Mouse (Mus musculus) ovary, adult 18-20 months (tissue): ENCODE data around the gene Egln3.

Source experiments
- DNase-seq: peaks from one replicate; pipeline ENCODE4 v3.0.0; 2022; ENCODE audit warnings: low spot score, mixed read lengths

The Egln3 gene

DNA sequence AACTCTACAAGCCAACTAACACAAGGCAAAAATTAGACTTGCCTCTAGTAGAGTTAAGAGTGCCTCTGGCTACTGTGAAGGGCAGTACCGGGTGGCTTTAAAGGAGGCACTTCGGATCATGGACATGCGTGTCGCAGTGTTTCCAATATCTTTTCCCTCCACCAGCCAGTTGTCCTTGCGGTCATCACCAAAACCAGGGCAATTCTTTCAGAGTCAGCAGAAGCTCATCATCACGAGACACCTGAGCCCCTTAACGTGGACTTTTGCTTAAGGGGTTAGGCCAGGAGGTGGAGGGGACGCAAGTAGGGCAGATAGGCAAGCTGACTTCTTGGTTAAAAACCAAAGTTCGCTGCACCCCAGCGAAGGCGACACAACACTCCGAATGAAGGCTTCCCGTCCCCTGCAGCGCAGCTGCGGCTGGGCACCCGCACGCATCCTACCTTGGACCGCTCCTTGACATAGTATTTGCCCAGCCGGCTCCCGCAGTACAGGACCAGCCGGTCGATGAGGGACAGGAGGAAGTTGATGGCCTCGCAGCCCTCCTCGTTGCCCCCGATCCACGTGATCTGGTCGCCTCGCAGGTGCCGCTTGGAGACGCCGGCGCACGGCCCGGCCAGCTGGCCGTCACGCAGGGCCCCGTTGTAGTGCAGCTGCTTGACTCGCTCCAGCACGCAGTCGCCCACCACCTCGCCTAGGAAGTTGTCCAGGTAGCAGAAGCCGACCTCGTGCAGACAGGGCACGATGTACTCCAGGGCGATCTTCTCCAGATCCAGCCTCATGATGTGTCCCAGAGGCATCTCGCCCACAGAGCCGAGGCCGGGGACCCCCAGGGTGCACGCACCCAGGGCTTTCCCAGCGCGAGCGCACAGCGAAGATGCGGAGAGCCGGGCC is 650 bp downstream of the Egln3 start:
- DNase-seq, result no peak

DNA sequence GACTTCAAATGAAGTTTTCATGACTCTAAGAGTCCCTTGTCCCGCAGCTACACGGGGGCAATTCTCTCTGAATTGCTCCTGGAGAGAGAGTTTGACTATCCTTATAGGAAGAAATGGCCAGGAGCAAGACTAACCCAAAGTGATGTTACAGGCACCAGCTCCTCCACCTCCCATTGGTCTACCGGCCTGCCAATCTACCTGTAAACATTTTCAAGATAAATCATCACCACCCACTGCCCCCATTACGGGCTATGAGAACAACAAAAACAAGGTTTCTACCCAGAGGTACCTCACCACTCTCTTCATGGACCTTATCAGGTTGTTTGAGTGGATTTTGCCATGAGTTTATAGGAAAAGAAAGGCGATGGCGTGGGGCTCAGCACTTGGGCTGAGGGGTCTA is 1.4 kb downstream of the Egln3 start:
- DNase-seq, result no peak

DNA sequence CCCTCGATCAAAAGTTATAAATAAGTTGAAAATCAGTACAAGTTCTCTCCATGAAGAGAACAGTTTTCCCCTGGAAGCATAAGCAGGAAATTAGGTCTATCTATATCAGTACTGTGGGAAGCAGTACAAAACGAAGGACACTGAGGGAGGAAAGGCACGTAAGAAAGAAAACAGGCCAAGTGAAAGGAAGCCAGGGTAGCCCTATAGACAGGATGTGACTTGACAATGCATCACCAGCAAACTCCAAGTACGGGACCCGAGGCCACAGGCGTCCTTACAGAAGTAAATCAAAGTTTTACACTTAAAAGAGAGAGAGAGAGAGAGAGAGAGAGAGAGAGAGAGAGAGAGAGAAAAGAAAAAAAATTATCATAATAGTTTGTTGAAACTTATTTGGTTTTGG is 2.8 kb downstream of the Egln3 start:
- DNase-seq, result no peak

DNA sequence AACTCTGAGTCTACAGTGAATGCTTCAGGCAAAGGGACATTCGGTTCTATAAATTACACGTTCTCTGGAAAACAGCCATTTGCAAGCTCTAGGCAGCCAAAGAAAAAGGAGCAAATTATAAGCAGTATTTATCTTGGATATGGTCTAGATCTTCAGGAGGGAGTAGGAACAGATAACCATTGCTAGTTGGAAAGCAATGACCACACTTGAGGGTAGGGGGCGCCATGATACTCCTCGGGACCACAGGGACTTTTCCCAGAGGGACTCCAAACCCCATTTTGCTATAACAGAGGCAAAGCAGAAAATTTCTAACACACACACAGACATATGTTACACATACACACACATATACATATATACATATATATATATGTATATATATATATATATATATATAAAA is 3.5 kb downstream of the Egln3 start:
- DNase-seq, result no peak

DNA sequence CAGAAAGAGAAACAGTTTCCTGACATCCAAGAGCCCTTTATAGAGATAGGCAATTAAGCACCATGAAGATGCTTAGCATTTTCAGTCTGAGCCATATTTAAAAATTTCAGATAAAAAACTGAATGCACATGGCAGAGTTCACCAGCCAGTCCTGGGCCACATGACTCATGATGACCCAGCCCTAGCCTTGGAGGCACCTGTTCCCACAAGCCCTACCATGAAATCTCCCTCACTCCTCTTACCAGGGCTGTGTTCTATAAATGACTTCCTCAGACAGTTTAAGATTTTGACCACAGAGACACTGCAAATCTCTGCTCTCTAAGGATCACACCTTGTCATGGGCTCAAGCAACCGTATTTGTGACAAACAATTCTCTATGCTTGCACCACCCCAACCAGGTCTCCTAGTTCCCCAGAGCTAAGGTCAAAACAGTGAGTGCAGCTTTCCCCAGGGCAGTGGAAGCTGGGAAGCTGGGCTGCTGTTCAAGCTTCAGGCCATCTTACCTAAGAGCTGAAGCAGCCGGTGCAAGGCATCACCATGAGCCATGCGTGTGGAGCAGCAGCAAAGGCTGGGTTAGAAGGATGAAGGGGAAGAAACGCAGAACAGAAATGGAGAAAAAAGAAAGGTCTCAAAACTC is 5.3 kb downstream of the Egln3 start:
- no peak for DNase-seq

DNA sequence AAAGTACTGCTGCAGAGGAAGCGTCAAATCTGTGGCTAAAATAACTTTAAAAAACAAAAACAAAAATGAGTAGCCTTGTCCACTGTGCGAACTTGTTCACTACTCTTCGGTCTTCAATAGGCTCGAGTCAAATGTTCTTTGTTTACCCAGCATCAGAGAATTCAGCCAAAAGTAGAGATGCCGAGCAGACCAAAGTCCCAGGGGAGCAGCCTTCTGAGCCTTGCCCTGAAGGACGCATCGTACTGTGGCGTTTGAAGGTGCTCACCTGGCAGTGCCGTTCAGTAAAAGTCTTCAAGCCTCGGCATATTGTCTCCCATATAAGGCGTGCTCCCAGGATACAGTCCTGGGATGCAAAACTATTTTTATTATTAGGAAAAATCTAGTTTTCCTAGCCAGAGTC is 5.8 kb downstream of the Egln3 start:
- no peak for DNase-seq

DNA sequence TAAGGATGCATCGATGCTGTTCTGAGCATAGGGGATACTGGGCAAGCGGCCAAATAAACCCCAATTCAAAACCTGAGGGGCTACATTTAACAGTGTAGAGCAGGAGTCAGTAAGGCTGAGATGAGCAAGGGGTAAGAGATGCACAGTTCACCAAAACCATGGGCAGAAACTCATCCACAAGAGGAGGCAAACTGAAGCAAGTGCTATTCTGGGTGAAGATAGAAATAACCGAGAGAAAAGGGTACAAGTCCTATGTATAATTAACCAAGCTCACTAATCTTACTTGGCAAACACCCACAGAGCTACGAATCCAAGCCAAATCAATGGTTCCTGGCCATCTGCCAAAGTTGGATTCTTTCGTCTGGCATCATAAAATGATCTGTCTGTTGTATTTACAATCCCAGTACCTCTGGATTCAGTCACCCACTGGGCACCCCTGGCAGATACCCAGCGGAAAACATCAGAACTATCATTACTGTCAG is 6.3 kb downstream of the Egln3 start:
- no peak for DNase-seq

DNA sequence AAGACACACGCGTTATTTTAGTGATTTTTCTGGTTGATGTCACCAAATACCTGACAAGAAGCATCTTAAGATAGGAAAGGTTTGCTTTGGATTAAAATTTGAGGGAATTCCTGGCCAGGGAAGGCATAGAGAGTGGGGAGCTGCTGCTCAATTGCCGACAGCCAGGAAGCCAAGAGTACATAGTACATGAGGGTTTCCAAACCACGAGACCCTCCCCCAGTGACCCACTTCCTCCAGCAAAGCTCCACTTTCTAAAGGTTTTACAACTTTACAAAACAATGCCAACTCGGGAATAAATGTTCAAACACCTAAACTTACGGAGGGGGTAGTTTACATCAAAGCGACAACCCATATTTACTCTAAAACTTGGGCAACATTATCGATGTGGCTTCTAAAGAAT is 6.8 kb downstream of the Egln3 start:
- DNase-seq, result no peak

DNA sequence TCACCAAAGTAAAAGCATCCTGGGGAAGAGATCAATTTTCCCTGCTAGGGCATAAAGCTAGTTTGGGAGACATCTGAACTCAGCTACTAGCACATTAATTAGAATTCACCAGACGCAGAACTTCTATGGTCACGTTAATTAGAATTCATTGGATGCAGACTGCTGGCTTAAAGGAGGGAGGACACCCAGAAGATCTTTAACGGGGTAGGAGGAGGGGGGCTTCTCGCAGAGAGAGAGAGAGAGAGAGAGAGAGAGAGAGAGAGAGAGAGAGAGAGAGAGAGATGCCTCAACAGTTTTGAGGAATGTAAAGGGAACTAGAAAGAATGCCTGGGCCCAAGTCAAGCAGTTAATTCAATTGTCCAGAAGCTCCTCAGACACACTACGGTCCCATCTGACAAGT is 9.5 kb downstream of the Egln3 start:
- DNase-seq, result no peak

DNA sequence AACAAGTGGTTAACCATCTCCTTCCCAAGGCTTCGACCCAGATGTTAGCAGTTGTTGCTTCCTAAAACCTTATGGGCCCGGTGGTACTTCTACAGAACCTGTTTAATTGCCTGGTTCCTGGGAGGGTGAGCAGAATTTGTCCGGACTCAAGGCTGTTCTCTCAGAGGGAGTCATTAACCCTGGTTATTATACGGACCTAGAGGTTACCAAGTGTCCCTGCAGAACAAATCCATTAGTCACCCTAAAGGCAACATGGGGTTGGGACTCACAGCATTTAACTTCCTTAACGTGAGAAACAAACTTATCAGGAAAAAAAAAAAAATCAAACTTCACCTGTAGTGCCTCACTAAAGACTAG is 11.4 kb downstream of the Egln3 start:
- DNase-seq, result no peak

DNA sequence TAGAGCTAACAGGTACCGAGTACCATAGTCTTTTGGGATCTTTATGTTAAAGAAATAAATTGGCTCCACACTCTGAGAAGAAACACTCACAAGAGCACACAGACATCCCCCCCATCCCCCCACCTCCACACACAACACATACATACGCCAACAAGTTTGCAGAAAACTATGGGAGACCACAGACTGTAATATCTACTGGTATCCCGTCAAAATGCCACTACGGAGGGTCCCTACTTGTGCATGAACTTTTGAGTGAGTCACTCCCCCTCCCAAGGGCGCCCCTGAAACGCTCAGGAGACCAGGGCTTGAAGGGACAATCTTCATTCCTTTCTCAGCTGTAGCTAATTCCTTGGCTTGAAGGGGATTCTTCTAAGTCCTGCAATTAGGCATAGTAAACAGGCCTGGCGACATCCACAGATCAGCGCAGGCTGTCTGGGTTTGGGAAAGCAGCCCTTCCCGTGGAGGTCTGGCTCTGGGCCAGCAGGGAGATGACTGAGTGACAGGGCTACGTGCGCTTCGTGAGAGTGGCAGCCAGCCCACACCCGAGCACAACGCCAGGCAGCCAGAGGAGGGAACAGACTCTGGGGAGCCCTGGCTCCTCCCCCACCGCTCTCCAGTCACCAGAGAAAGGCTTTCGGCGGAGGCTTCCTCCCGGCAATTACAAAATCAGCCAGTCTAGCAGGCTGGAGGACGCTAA is 11.9 kb downstream of the Egln3 start:
- peak; percentile 71 for DNase-seq

DNA sequence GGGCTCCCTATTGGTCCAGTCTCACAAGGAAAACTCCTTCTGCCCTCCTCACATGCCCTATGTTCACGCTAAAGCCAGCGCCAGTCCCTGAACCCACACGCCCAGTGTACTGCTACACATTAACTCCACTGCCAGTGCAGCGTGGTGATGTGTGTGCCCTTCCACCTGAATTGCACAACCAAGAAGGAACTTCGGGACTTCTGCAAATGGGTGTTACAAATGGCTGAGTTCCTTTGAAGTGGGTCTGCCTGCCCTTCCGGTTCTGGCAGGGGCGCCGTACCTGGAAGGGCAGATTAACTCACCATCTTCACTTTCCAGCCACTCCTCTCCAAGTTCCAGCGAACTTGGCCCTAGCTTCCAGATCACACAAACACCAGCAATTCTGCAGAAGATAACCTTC is 12.5 kb downstream of the Egln3 start:
- no peak for DNase-seq

DNA sequence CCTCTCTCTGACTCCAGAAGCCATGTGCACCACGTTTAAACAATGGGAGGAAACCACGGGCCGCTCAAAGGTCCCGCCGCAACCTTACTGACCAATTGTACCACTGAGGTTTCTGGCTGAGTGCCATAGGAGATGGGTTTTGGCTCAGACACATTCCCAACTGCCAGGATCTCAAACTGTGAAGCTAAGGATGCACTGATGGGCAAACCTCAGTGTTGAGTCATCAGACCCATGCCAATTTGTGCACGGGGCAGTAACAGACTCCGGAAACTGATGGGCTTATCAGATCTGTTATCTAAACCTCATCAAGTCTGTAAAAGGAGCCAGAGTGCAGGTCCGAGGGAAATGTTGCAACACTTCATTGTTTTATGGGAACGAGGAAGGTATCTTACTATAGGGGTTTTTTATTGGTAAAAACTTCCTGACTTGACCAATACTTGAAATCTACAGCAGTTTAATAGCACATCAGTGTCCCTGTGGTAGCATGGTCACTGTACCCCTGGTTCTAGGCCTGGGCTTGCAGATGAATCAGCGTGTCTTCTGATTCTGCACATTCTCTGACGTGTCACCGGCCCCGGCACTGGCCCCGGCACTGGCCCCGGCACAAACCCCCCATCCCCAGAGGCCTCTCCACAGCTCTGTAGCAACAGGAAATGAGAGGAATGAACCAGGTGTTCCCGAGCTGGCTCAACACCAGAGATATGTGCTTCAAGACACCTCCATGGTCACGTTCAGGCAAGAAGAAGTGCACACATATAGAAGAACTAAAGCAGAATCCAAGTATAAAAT is 15.7 kb downstream of the Egln3 start:
- no peak for DNase-seq

DNA sequence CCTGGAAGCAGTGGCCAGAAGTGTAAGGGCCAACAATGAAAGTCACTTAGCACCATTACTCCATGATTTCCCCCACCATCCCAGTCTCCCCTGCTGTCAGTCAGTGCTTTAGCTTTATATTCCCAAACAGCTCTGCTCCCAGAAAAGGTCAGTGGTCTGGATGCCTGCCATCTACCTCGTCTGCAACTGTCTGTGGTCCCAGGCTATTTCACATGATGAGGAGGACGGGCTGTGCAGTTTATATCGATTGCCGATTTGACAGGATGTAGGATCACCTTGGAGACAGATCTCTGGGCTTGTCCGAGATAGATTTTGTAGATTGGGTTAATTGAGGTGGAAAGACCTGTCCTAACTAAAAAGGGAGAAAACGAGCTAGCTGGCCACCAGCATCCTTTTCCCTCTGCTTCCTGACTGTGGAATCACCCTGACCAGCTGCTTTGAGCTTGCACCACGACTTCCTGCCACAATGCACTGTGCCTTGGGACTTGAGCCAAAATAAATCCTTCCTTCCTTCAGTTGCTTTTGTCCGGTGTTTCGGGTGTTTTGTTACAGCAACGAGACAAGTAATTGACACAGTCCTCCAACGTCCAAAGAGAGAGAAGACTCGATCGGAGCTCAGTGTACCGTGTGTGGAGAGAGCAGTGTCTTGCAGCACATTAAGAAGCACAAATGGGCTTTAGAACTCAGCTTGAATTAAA is 16.6 kb downstream of the Egln3 start:
- DNase-seq, result no peak

DNA sequence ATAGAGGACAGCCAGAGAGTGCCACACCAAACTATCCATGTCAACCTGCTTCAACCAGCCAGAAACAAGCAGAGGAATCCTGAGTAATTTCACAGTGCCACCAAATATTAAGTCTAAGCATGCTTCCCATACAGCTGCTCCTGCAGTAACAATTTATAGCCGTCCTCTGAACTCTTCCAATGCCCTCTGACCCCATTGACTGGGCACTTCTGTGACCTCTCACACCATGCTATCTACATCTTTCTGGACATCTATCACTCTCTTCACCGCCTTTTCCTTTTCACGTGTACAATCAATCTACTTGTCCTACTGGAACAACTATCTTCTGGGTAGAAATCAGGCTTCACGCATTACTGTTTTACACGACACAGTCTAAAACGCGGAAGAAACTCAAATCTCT is 19.4 kb downstream of the Egln3 start:
- no peak for DNase-seq

DNA sequence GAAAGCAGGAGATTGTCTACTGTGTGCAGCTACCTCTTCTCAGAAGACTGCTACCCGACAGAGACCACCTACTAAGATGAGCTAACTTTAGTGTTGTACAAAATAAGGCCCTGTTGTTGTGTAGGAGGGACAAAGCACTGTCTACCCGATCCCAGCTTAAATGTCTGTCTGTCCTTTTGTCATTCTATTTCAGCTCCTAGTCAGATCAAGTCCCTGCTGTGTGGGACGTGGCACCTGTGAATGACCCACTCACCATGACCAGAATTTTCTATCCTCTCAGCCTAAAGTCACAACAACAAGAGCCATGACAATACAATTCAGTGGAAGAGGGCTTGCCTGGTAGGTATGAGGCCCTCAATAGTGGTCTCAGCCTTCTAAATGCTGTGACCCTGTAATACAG is 25.3 kb downstream of the Egln3 start:
- no peak for DNase-seq

DNA sequence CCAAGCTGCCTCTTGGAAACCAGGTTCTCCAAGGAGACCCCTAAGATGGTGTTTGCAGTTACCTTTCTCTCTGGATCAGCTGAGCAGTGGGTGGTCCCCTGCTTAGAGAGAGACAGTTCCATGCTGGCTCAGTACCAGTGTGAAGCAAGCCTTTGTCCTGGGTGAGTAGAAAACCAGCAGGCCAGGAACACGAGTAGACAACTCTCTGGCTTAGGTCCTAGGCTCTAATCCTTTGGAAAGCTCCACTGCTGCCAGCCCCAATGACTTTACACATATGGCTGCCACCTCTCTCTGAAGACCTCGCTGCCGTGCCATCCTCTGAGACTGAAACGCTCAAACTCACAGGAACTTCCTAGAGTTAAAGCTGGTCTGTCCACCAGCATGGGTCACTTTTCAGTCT is 34.9 kb downstream of the Egln3 start:
- no peak for DNase-seq

DNA sequence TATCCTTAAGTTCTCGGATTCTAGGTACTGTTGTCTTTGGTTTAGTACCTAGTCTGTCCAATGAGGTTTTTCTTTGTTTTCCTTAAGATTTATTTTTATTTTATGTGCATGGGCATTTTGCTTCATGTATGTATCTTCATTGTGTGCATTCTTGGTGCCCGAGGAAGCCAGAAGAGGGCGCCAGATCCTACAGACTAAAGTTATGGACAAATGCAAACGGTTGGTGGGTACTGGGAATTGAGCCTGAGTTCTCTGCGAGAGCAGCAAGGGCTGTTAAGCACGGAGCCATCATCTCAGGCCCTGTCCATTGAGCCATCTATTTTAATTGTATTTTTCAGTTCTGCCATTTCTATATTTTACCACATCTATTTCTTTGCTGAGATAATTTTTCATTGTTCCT is 35.9 kb downstream of the Egln3 start:
- DNase-seq, result no peak

DNA sequence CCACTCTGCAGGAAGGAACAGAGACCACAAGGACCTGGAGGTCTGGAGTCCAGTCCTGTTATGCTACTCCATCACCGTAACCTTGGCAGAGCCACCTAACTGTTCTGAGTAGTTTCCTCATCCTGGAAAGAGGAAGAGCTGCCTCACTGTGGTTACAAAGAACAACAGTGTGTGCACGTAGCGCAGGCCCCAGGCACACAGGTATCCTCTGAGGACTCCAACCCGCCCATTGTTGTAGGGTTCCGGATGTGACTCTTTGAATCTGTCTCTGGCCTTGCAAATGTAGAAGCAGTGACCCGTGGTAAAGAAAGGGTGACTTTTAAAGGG is 39.0 kb downstream of the Egln3 start:
- DNase-seq, result no peak

DNA sequence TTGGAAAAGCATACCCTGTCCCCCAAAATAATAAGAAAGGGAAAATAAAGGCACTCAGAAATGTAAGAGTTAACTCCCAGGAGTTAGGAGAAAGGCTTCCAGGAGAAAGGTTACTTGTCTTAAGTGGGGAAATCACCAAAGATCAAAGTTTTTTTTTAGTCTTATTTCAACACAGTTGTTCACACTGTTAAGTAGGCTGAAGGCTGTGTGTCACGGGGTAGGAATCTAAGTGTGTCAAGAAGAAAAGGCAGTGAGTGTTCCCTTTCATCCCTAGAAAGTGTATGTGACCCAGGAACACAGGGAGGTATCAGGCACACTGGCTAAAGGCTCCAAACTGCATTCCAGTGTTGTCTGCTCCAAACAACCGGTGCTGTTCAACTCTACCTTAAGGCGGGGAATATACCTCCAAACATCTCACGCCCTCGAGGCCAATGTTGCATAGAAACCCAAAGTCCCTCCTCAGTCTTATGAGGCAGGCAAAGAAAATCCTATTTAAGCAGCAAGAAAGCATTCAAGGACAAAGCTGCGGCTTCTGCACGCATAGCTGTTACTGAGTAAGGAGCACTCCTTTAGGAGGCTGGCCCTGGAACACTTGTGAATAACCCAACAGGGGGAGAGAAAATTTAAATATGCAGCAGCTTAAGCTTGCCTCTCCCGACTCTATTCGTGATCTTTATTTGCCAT is 39.5 kb downstream of the Egln3 start:
- no peak for DNase-seq

DNA sequence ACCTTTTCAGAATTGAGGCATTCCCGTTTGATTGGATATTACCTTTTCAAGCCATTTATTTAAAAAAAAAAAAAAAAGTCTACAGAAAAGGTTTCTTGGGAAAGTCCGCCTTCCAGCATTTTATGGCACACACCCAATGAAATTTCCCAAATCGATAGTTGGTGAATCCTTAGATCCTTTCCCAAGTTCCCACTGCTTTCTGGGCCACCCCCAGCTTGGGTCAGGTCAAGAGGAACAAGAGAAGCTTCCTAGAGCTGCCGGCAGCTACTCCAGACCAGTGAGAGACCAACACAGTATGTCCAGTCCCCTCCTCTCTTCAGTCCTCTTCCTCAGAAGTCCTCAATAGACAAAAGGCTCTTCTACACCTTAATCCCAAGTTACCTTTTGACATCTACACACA is 40.5 kb downstream of the Egln3 start:
- DNase-seq, result no peak
